Mouse (Mus musculus) bone marrow macrophage, adult 2 months (primary cell): ENCODE data around the gene Epha10. TPM values are rescaled to one million over a fixed set of nuclear protein-coding genes. Genes with fewer than 3 reads are reported as not detected.

Experiments used
- H3K27ac ChIP-seq: 2 replicates; pipeline ENCODE4 v1.5.1; 2012; ENCODE audit warnings: low read depth, low read length; ENCODE audit not compliant: insufficient read depth
- H3K4me1 ChIP-seq: 2 replicates; pipeline ENCODE4 v1.6.1; 2012; ENCODE audit warnings: low read length; ENCODE audit not compliant: control insufficient read depth, insufficient read depth
- H3K4me3 ChIP-seq: 2 replicates; pipeline ENCODE4 v1.5.1; 2012; ENCODE audit warnings: mild to moderate bottlenecking, low read length, moderate library complexity; ENCODE audit not compliant: insufficient read depth
- CTCF ChIP-seq: IDR thresholded peaks from 2 replicates; pipeline ENCODE4 v1.5.1; 2012; ENCODE audit warnings: low read depth, mild to moderate bottlenecking, low read length, moderate library complexity
- POLR2A ChIP-seq: IDR thresholded peaks from 2 replicates; pipeline ENCODE4 v1.6.1; 2012; ENCODE audit warnings: mild to moderate bottlenecking, low read depth, low read length, borderline replicate concordance
- polyA plus RNA-seq: library from polyadenylated mRNA; stranded (reverse); fragments of >200 nt; gene quantifications from 2 replicates; pipeline ENCODE4 v1.2.4, GENCODE M21; 2012; ENCODE audit not compliant: missing spikeins, insufficient read depth, insufficient read length

Gene Epha10
- polyA plus RNA-seq, 1 experiment: not detected

GRCm38 (mm10) chr4:124964912-124965599 lies 84.4 kb downstream of the Epha10 start:
- no peak overlapping the region for H3K27ac ChIP-seq
- H3K4me1 ChIP-seq: 0 out of 2 replicates have a peak, but pooled peaks cover 4% of the 10 kb centered on the region
- no peak for TF ChIP-seq POLR2A
- no peak for TF ChIP-seq CTCF
- no peak overlapping the region for H3K4me3 ChIP-seq

Other genes starting within 250 kb of the Epha10 start
- gene Pou3f1, start 224.1 kb upstream of the Epha10 start, polyA plus RNA-seq: not detected in 2 replicates
- 45.8 and 49.4 TPM in 2 replicates for gene Utp11, start 187.3 kb upstream of the Epha10 start, polyA plus RNA-seq
- 149 and 167 TPM in 2 replicates for gene Fhl3, start 180.2 kb upstream of the Epha10 start, polyA plus RNA-seq
- 44.4 and 47.6 TPM in 2 replicates for gene Sf3a3, start 166.1 kb upstream of the Epha10 start, polyA plus RNA-seq
- gene Inpp5b, start 139.0 kb upstream of the Epha10 start, polyA plus RNA-seq: 29.4 and 33.8 TPM in 2 replicates
- 12.0 and 13.1 TPM in 2 replicates for gene Mtf1, start 78.8 kb upstream of the Epha10 start, polyA plus RNA-seq
- gene Yrdc, start 30.2 kb upstream of the Epha10 start, polyA plus RNA-seq: 18.6 and 20.2 TPM in 2 replicates
- gene 1110065P20Rik, start 29.7 kb upstream of the Epha10 start, polyA plus RNA-seq: 7.6 and 9.5 TPM in 2 replicates
- gene Maneal, start 18.7 kb upstream of the Epha10 start, polyA plus RNA-seq: not detected in 2 replicates
- gene 9930104L06Rik, start 56.1 kb downstream of the Epha10 start, polyA plus RNA-seq: 11.2 and 13.9 TPM in 2 replicates
- gene Cdca8, start 58.4 kb downstream of the Epha10 start, polyA plus RNA-seq: 47.0 and 53.4 TPM in 2 replicates
- gene Rspo1, start 105.5 kb downstream of the Epha10 start, polyA plus RNA-seq: not detected in 2 replicates
- 38.2 and 49.0 TPM in 2 replicates for gene Gnl2, start 135.7 kb downstream of the Epha10 start, polyA plus RNA-seq
- 0.37 TPM in 1 of 2 replicates, not detected in the other for gene Dnali1, start 184.8 kb downstream of the Epha10 start, polyA plus RNA-seq
- 18.0 and 18.5 TPM in 2 replicates for gene Snip1, start 185.8 kb downstream of the Epha10 start, polyA plus RNA-seq
- gene Meaf6, start 204.2 kb downstream of the Epha10 start, polyA plus RNA-seq: 32.4 and 36.6 TPM in 2 replicates
- 27.3 and 29.1 TPM in 2 replicates for gene Zc3h12a, start 246.9 kb downstream of the Epha10 start, polyA plus RNA-seq